Mouse (Mus musculus): ENCODE data around the gene Cpb1.

GRCm38 (mm10) chr3:20288761-20289160 is 13.2 kb upstream of the Cpb1 start:
- TF ChIP-seq USF1 (IDR thresholded peaks at IDR 0.05; ENCODE audit: low read depth) (no peak), POLR2A (IDR thresholded peaks at IDR 0.05; ENCODE audit: insufficient read length, low read depth) (no peak), MYOD1 (IDR thresholded peaks at IDR 0.05; ENCODE audit: control insufficient read depth in 1 of 3, insufficient read length in 2 of 3, low read depth in 2 of 3) (no peak), E2F4 (IDR thresholded peaks at IDR 0.05; ENCODE audit: insufficient read depth) (no peak), TCF12 (IDR thresholded peaks at IDR 0.05; ENCODE audit: insufficient read depth, poor library complexity, severe bottlenecking) (no peak), CEBPB (IDR thresholded peaks at IDR 0.05; ENCODE audit: insufficient read depth, poor library complexity, severe bottlenecking) (no peak), MAX (IDR thresholded peaks at IDR 0.05; ENCODE audit: low read depth) (no peak), MYOG (IDR thresholded peaks at IDR 0.05; ENCODE audit: control insufficient read depth in 1 of 3, insufficient read depth in 1 of 3, insufficient read length in 2 of 3, low read depth in 2 of 3) (no peak)

All from myocyte (in vitro differentiated cells).